Mouse (Mus musculus): Measurements from ENCODE around the gene Med13l. TPM values are rescaled to one million over a fixed set of nuclear protein-coding genes. Genes with fewer than 3 reads are reported as not detected.

The Med13l gene
- polyA plus RNA-seq, 1 experiment from 2014 or later: 18.6 TPM

GRCm38 (mm10) chr5:118574997-118575396 lies 14.5 kb downstream of the Med13l start:
- Histone ChIP-seq H3K9me3 (ENCODE audit: control insufficient read depth, low read length) (no peaks in the 10 kb centered on the region), H3K4me3 (ENCODE audit: low read depth, low read length) (no peak overlapping the region), H3K36me3 (ENCODE audit: control insufficient read depth, insufficient read depth, low read length) (no peaks in the 10 kb centered on the region), H3K27ac (ENCODE audit: low read depth, low read length) (no peak overlapping the region), H3K9ac (replicated peaks; ENCODE audit: low read depth, low read length) (no peak overlapping the region), H3K4me2 (ENCODE audit: low read depth, low read length) (no peak overlapping the region), H3K4me1 (ENCODE audit: control insufficient read depth, insufficient read depth, low read length) (peaks cover 40% of the 10 kb centered on the region), H3K27me3 (ENCODE audit: control insufficient read depth, insufficient read depth, low read length) (no peaks in the 10 kb centered on the region)
- no peak for ATAC-seq (ENCODE audit: low read depth)
- 52% methylated on average over 7 of the region's 7 CpGs for WGBS

- no peak overlapping the region for H3K4me2 ChIP-seq (ENCODE audit: low read depth, low read length)
- H3K27me3 ChIP-seq (ENCODE audit: control insufficient read depth, insufficient read depth, low read length): no peaks in the 10 kb centered on the region
- no peak overlapping the region for H3K4me3 ChIP-seq (ENCODE audit: low read depth, low read length)
- no peaks in the 10 kb centered on the region for H3K36me3 ChIP-seq (ENCODE audit: control insufficient read depth, insufficient read depth, low read length)
- no peaks in the 10 kb centered on the region for H3K9me3 ChIP-seq (ENCODE audit: control insufficient read depth, low read length)
- no peak overlapping the region for H3K27ac ChIP-seq (ENCODE audit: low read depth, low read length)
- H3K4me1 ChIP-seq (ENCODE audit: control insufficient read depth, insufficient read depth, low read length): peaks cover 35% of the 10 kb centered on the region
- H3K9ac ChIP-seq (replicated peaks; ENCODE audit: low read depth, low read length): no peak overlapping the region
- no peak; the same call in 1 of the 2 replicates for ATAC-seq (ENCODE audit: low read depth)
- WGBS: 35% methylated on average over 6 of the region's 6 CpGs
Measured at GRCm38 (mm10) chr5:118575909-118576308, 15.4 kb downstream of the Med13l start.

DNA sequence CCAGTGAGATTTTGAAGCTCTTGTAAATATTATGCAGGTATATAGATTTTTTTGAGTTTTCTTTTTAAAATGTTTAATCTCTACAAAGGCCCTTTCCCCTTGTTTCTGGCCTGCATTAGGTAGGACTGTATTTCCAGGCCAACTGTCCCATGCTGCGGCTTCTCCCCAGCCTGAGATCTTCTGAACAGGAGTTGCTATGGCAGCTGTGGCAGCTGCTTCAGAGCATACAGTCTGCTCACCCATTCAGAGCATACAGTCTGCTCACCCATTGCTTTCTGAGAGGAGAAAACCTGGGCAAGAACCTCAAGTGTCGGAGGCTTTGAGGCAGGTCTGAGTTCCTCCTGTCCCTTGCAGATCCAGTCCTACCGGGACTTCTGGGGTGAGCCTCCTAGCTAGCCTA lies 16.3 kb downstream of the Med13l start:
- 39% methylated on average over 3 of the region's 3 CpGs for WGBS
- Histone ChIP-seq H3K4me3 (ENCODE audit: low read depth, low read length) (no peak overlapping the region), H3K27me3 (ENCODE audit: control insufficient read depth, insufficient read depth, low read length) (no peaks in the 10 kb centered on the region), H3K4me2 (ENCODE audit: low read depth, low read length) (no peak overlapping the region), H3K9ac (replicated peaks; ENCODE audit: low read depth, low read length) (no peak overlapping the region), H3K4me1 (ENCODE audit: control insufficient read depth, insufficient read depth, low read length) (peaks cover 33% of the 10 kb centered on the region), H3K36me3 (ENCODE audit: control insufficient read depth, insufficient read depth, low read length) (no peaks in the 10 kb centered on the region), H3K27ac (ENCODE audit: low read depth, low read length) (no peak overlapping the region), H3K9me3 (ENCODE audit: control insufficient read depth, low read length) (no peaks in the 10 kb centered on the region)
- no peak for ATAC-seq (ENCODE audit: low read depth)

DNA sequence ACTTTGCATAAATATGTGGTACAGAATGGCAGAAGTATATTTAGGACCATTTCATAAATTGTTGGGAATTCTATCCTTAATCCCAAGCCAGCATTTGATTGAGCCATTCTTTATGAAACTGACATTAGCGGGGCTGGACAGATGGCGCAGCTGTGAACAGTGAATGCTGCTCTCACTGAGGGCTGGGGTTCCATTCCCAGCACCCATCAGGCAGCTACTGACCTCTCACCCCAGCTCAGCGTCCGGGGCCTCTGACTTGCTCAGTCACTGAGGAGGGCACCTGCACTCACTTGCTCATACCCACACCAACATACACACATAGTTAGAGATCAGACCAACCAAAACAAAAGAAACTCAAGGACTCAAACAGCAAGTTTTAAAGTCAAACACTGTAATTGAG lies 24.9 kb downstream of the Med13l start:
- H3K27me3 ChIP-seq (ENCODE audit: control insufficient read depth, insufficient read depth, low read length): no peaks in the 10 kb centered on the region
- no peak overlapping the region for H3K9ac ChIP-seq (replicated peaks; ENCODE audit: low read depth, low read length)
- no peak overlapping the region for H3K4me3 ChIP-seq (ENCODE audit: low read depth, low read length)
- ATAC-seq (ENCODE audit: low read depth): no peak
- 34% methylated on average over 4 of the region's 4 CpGs for WGBS
- H3K27ac ChIP-seq (ENCODE audit: low read depth, low read length): no peak overlapping the region
- H3K4me1 ChIP-seq (ENCODE audit: control insufficient read depth, insufficient read depth, low read length): peaks cover 19% of the 10 kb centered on the region
- H3K36me3 ChIP-seq (ENCODE audit: control insufficient read depth, insufficient read depth, low read length): no peaks in the 10 kb centered on the region
- H3K4me2 ChIP-seq (ENCODE audit: low read depth, low read length): no peak overlapping the region
- H3K9me3 ChIP-seq (ENCODE audit: control insufficient read depth, low read length): no peaks in the 10 kb centered on the region

- no peak for ATAC-seq (ENCODE audit: low read depth)
Measured at GRCm38 (mm10) chr5:118586560-118586959, 26.1 kb downstream of the Med13l start.

GRCm38 (mm10) chr5:118588381-118588925 lies 28.0 kb downstream of the Med13l start:
- Histone ChIP-seq H3K27ac (ENCODE audit: low read depth, low read length) (no peak overlapping the region), H3K4me2 (ENCODE audit: low read depth, low read length) (no peak overlapping the region), H3K4me1 (ENCODE audit: control insufficient read depth, insufficient read depth, low read length) (peaks cover 30% of the 10 kb centered on the region; the same call in 1 of the 2 replicates), H3K36me3 (ENCODE audit: control insufficient read depth, insufficient read depth, low read length) (no peaks in the 10 kb centered on the region), H3K27me3 (ENCODE audit: control insufficient read depth, insufficient read depth, low read length) (no peaks in the 10 kb centered on the region), H3K9me3 (ENCODE audit: control insufficient read depth, low read length) (no peaks in the 10 kb centered on the region), H3K9ac (replicated peaks; ENCODE audit: low read depth, low read length) (no peak overlapping the region), H3K4me3 (ENCODE audit: low read depth, low read length) (no peak overlapping the region)
- no peak for ATAC-seq (ENCODE audit: low read depth)
- 70% methylated on average over 6 of the region's 6 CpGs for WGBS

More at GRCm38 (mm10) chr5:118586560-118586959, 26.1 kb downstream of the Med13l start:
- WGBS: 65% methylated on average over 6 of the region's 6 CpGs
- H3K9ac ChIP-seq (replicated peaks; ENCODE audit: low read depth, low read length): no peak overlapping the region
- peaks cover 28% of the 10 kb centered on the region for H3K4me1 ChIP-seq (ENCODE audit: control insufficient read depth, insufficient read depth, low read length)
- no peaks in the 10 kb centered on the region for H3K9me3 ChIP-seq (ENCODE audit: control insufficient read depth, low read length)
- no peaks in the 10 kb centered on the region for H3K36me3 ChIP-seq (ENCODE audit: control insufficient read depth, insufficient read depth, low read length)
- H3K27ac ChIP-seq (ENCODE audit: low read depth, low read length): no peak overlapping the region
- H3K4me3 ChIP-seq (ENCODE audit: low read depth, low read length): no peak overlapping the region
- no peak overlapping the region for H3K4me2 ChIP-seq (ENCODE audit: low read depth, low read length)
- H3K27me3 ChIP-seq (ENCODE audit: control insufficient read depth, insufficient read depth, low read length): no peaks in the 10 kb centered on the region

- Histone ChIP-seq H3K9me3 (ENCODE audit: control insufficient read depth, low read length) (no peaks in the 10 kb centered on the region), H3K4me1 (ENCODE audit: control insufficient read depth, insufficient read depth, low read length) (peaks cover 30% of the 10 kb centered on the region; the same call in 1 of the 2 replicates), H3K27ac (ENCODE audit: low read depth, low read length) (no peak overlapping the region), H3K27me3 (ENCODE audit: control insufficient read depth, insufficient read depth, low read length) (no peaks in the 10 kb centered on the region), H3K36me3 (ENCODE audit: control insufficient read depth, insufficient read depth, low read length) (no peaks in the 10 kb centered on the region), H3K9ac (replicated peaks; ENCODE audit: low read depth, low read length) (no peak overlapping the region), H3K4me3 (ENCODE audit: low read depth, low read length) (no peak overlapping the region), H3K4me2 (ENCODE audit: low read depth, low read length) (no peak overlapping the region)
- 80% methylated on average over 11 of the region's 11 CpGs for WGBS
- no peak for ATAC-seq (ENCODE audit: low read depth)
Measured at GRCm38 (mm10) chr5:118589186-118589892, 28.9 kb downstream of the Med13l start.

DNA sequence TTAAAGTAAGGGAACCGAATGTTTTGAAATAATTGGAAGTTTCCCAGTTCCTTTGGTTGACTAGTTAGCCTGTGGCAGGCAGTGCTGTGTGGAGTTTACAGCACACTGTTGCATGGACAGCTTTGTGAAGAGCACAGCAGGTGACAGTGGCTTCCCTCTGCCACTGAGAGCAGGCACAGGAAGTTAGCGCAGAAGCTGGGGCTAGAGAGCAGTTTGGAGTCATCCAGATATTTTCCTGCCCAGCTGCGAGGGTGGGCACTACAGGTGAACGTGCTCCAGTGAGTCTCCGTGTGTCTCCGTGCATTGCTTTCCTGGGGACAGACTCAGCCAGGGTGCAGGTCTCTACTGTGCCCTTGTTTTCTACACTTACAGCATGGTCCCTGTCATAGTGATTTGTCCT lies 30.4 kb downstream of the Med13l start:
- Histone ChIP-seq H3K9ac (replicated peaks; ENCODE audit: low read depth, low read length) (no peak overlapping the region), H3K27me3 (ENCODE audit: control insufficient read depth, insufficient read depth, low read length) (no peaks in the 10 kb centered on the region), H3K9me3 (ENCODE audit: control insufficient read depth, low read length) (no peaks in the 10 kb centered on the region), H3K4me1 (ENCODE audit: control insufficient read depth, insufficient read depth, low read length) (peaks cover 28% of the 10 kb centered on the region; the same call in 1 of the 2 replicates), H3K4me3 (ENCODE audit: low read depth, low read length) (no peak overlapping the region), H3K4me2 (ENCODE audit: low read depth, low read length) (no peak overlapping the region), H3K27ac (ENCODE audit: low read depth, low read length) (no peak overlapping the region), H3K36me3 (ENCODE audit: control insufficient read depth, insufficient read depth, low read length) (no peaks in the 10 kb centered on the region)
- no peak for ATAC-seq (ENCODE audit: low read depth)
- 39% methylated on average over 6 of the region's 6 CpGs for WGBS

GRCm38 (mm10) chr5:118591826-118592499 lies 31.5 kb downstream of the Med13l start:
- no peak overlapping the region for H3K4me2 ChIP-seq (ENCODE audit: low read depth, low read length)
- no peak overlapping the region for H3K4me3 ChIP-seq (ENCODE audit: low read depth, low read length)
- H3K36me3 ChIP-seq (ENCODE audit: control insufficient read depth, insufficient read depth, low read length): no peaks in the 10 kb centered on the region
- 47% methylated on average over 11 of the region's 11 CpGs for WGBS
- no peaks in the 10 kb centered on the region for H3K27me3 ChIP-seq (ENCODE audit: control insufficient read depth, insufficient read depth, low read length)
- H3K27ac ChIP-seq (ENCODE audit: low read depth, low read length): no peak overlapping the region
- H3K9ac ChIP-seq (replicated peaks; ENCODE audit: low read depth, low read length): no peak overlapping the region
- ATAC-seq (ENCODE audit: low read depth): peak; percentile 24; the same call in 1 of the 2 replicates
- no peaks in the 10 kb centered on the region for H3K9me3 ChIP-seq (ENCODE audit: control insufficient read depth, low read length)
- peaks cover 28% of the 10 kb centered on the region; the same call in 1 of the 2 replicates for H3K4me1 ChIP-seq (ENCODE audit: control insufficient read depth, insufficient read depth, low read length)

Data from neural tube, embryonic 14.5 days (tissue).